Mouse (Mus musculus): ENCODE data around the gene Drosha. TPM values are rescaled to one million over a fixed set of nuclear protein-coding genes. Genes with fewer than 3 reads are reported as not detected.

The Drosha gene
- polyA plus RNA-seq (2012; ENCODE audit: insufficient read depth, low replicate concordance): 31.5 and 43.1 TPM in 2 replicates

DNA sequence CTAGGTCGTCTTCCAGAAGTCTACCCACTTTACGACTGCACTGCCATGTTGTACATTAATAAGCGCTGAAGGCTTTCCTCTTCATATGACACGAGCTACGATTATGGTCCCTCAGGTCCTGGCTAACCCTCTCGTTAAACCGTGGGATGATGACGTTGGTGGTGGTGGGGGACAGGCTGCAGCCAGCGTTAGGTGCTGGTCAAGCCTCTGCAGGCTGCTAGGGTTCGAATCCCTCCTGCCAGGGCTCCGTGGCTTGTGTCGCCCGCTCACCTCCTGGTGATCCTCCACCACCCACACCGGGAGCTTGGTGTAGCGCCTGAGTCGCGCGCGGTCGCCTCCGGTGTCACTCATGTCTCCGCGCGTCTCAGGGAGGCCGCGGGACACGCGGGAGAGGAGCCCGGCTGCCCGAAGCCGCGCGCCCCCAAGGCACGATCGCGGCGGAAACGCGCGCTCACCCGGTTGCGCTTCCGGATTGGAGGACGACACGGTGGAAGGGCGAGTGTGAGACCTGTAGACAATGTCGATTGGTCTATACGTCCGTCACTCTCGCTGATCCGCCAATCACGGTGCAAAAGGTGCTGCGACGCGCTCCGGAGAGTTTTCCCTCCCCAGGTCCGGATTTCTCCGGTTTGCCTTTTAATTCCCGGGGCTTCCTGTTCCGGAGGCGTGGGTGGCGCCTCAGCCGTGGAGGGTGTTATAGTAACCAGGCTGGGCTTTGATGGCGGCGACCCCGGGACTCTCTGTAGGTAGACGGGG, at the start of gene Drosha, which contains the start of gene 6030458C11Rik:
Gene Drosha, plus strand, starts transcription at position 619 of the 756 bp plus-strand sequence.
Gene 6030458C11Rik, minus strand, starts transcription at position 453 of the 756 bp plus-strand sequence.
- H3K27me3 ChIP-seq (replicated peaks): no peaks in the 10 kb centered on the region
- no peaks in the 10 kb centered on the region for H3K9me3 ChIP-seq
- TF ChIP-seq GATA1 (IDR thresholded peaks at IDR 0.05; ENCODE audit: borderline replicate concordance, low read length): no peak
- TF ChIP-seq FLI1 (IDR thresholded peaks at IDR 0.05; ENCODE audit: low read length): peak; percentile 68; the same call in 1 of the 2 replicates
- H3K36me3 ChIP-seq (replicated peaks; ENCODE audit: low read length): peaks cover 65% of the 10 kb centered on the region
- H3K4me1 ChIP-seq: peaks cover 31% of the 10 kb centered on the region
- peak within 1 kb of the TSS; percentile 100 for H3K4me3 ChIP-seq (replicated peaks)

DNA sequence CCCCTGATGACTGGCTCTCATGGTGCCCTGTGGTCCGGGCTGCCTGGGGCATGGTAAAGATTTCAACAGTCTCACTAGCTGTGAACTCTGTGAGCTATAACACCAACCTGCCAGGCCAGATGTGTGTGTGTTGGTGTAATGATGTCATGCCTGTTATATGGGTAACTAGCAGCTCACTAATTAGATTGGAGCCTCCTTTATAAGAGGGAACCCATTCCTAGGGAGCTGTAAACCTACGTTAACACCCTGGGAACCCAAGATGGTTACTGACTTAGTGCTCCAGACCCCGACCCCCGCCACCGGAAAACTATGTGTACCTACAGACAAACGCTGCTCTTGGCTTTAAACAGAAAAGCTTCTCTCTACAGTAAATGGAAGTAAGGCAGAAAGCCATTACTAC, 43.3 kb upstream of the Drosha start:
- no peak overlapping the region for H3K4me3 ChIP-seq (replicated peaks)
- TF ChIP-seq GATA1 (IDR thresholded peaks at IDR 0.05; ENCODE audit: borderline replicate concordance, low read length): no peak
- TF ChIP-seq FLI1 (IDR thresholded peaks at IDR 0.05; ENCODE audit: low read length): no peak
- peaks cover 19% of the 10 kb centered on the region for H3K9me3 ChIP-seq
- H3K36me3 ChIP-seq (replicated peaks; ENCODE audit: low read length): peaks cover 4% of the 10 kb centered on the region
- H3K27me3 ChIP-seq (replicated peaks): peaks cover 28% of the 10 kb centered on the region
- peaks cover 2% of the 10 kb centered on the region for H3K4me1 ChIP-seq

DNA sequence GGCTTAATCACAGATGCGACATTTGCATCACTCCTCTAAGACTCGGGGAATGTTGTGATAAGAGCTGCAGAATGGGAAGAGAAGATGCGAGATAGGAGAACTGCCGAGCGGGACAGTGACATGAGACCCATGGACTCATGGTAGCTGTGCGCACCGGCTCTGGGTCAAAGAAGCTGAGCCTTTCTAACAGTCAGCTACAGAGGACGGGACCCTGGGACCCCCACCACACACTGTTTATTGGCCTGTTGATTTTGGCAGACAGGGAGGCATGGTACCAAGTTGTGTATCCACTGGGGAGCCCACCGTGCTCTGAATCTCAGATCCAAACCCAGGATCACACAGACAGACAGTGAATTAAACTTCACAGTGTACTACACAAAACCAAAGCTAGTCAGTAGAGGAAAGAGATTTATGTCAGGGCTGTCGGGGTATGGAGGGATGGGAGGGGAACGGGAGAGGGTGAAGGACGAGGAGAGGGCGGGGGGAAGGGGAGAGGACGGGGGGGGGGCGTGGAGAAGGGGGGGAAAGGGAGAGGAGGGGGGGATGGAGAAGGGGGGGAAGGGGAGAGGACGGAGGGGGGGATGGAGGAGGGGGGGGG, 42.8 kb upstream of the Drosha start:
- H3K4me3 ChIP-seq (replicated peaks): no peak overlapping the region
- peaks cover under 1% of the 10 kb centered on the region for H3K36me3 ChIP-seq (replicated peaks; ENCODE audit: low read length)
- peaks cover 13% of the 10 kb centered on the region for H3K9me3 ChIP-seq
- H3K4me1 ChIP-seq: no peaks in the 10 kb centered on the region
- peaks cover 31% of the 10 kb centered on the region for H3K27me3 ChIP-seq (replicated peaks)
- no peak for TF ChIP-seq GATA1 (IDR thresholded peaks at IDR 0.05; ENCODE audit: borderline replicate concordance, low read length)
- TF ChIP-seq FLI1 (IDR thresholded peaks at IDR 0.05; ENCODE audit: low read length): no peak

DNA sequence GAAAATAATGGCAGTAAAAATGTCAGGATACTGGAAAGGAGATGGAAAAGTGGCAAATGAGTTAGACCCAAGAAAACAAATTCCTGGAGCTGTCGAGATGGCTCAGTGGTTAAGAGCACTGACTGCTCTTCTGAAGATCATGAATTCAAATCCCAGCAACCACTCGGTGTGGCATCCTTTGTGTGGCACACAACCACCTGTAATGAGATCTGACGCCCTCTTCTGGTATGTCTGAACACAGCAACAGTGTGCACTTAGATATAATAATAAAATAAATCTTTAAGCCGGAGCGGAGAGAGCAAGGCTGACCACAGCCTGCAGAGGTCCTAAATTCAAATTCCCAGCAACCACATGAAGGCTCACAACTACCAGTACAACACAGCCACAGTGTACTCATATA, 36.1 kb upstream of the Drosha start:
- Histone ChIP-seq H3K4me1 (no peaks in the 10 kb centered on the region), H3K36me3 (replicated peaks; ENCODE audit: low read length) (no peaks in the 10 kb centered on the region), H3K9me3 (peaks cover 4% of the 10 kb centered on the region; the same call in 1 of the 2 replicates), H3K4me3 (replicated peaks) (no peak overlapping the region), H3K27me3 (replicated peaks) (peaks cover 16% of the 10 kb centered on the region)
- TF ChIP-seq GATA1 (IDR thresholded peaks at IDR 0.05; ENCODE audit: borderline replicate concordance, low read length) (no peak), FLI1 (IDR thresholded peaks at IDR 0.05; ENCODE audit: low read length) (no peak)

DNA sequence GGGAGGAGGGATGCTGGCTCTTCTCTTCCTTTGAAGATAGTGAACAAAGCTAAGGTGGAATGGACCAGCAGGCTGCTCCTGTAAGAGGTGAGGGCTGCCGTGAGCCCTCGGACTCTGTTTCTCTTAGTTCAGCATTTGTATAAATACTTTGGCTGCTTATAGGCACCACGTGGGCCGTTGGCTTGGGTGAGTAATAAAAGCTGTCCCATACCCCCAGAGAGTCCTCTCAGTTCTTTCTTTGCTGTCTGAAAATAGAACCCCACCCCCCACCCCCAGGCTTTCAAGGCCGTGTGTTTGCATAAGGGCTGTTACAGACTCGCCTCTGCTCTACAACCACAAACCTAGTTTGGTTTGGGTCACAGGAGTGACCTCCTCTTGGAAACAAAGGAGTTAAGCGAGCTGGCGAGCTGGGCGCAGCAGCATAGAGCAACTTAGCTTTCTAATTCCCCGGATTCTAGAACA, 35.2 kb upstream of the Drosha start:
- no peak for TF ChIP-seq GATA1 (IDR thresholded peaks at IDR 0.05; ENCODE audit: borderline replicate concordance, low read length)
- no peak for TF ChIP-seq FLI1 (IDR thresholded peaks at IDR 0.05; ENCODE audit: low read length)
- Histone ChIP-seq H3K36me3 (replicated peaks; ENCODE audit: low read length) (no peaks in the 10 kb centered on the region), H3K4me1 (no peaks in the 10 kb centered on the region), H3K4me3 (replicated peaks) (no peak overlapping the region), H3K27me3 (replicated peaks) (peaks cover 13% of the 10 kb centered on the region), H3K9me3 (peaks cover 4% of the 10 kb centered on the region; the same call in 1 of the 2 replicates)

DNA sequence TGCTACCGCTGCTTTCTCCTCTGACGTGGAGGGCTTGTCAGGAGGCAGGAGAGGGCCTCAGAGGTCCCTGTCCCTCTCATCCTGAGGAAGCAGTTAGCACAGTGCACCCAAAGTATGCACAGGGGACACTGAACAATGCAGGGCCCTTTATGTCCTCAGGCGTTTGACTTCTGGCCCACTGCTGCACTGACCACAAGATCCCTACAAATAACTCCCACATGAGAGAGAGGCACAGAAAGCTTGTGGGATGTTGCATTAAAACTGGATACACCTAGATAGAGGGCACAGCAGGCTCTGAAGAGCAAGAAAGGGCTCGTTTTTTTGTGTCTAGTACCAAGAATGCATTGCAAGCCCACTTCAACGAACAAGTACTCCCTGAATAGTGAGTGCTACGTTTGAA, 30.3 kb upstream of the Drosha start:
- H3K4me3 ChIP-seq (replicated peaks): no peak overlapping the region
- no peaks in the 10 kb centered on the region for H3K36me3 ChIP-seq (replicated peaks; ENCODE audit: low read length)
- H3K4me1 ChIP-seq: peaks cover 18% of the 10 kb centered on the region
- H3K27me3 ChIP-seq (replicated peaks): no peaks in the 10 kb centered on the region
- peaks cover 4% of the 10 kb centered on the region; the same call in 1 of the 2 replicates for H3K9me3 ChIP-seq
- TF ChIP-seq GATA1 (IDR thresholded peaks at IDR 0.05; ENCODE audit: borderline replicate concordance, low read length): no peak
- no peak for TF ChIP-seq FLI1 (IDR thresholded peaks at IDR 0.05; ENCODE audit: low read length)

DNA sequence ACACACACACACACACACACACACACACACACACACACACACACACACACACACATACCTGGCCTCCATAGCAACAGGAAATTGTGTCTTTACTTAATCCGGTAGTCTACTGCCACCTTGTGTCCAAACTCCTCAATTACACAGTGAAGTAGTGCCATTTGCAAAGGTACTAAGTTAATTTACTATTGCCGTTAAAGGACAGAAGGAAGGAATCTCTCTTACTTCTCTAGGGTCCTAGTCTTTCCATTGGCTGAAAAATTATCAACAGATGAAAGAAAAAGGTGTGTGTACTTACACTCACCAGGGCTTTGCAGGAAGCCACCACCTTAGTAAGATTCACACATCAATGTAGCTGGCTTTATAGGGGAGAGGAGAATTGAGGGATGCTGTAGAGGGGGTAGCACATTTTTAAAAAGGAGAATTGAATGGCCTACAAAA, 29.1 kb upstream of the Drosha start:
- H3K36me3 ChIP-seq (replicated peaks; ENCODE audit: low read length): no peaks in the 10 kb centered on the region
- peaks cover 2% of the 10 kb centered on the region; the same call in 1 of the 2 replicates for H3K9me3 ChIP-seq
- peaks cover 23% of the 10 kb centered on the region for H3K4me1 ChIP-seq
- no peak for TF ChIP-seq GATA1 (IDR thresholded peaks at IDR 0.05; ENCODE audit: borderline replicate concordance, low read length)
- no peak for TF ChIP-seq FLI1 (IDR thresholded peaks at IDR 0.05; ENCODE audit: low read length)
- H3K4me3 ChIP-seq (replicated peaks): no peak overlapping the region
- H3K27me3 ChIP-seq (replicated peaks): no peaks in the 10 kb centered on the region

DNA sequence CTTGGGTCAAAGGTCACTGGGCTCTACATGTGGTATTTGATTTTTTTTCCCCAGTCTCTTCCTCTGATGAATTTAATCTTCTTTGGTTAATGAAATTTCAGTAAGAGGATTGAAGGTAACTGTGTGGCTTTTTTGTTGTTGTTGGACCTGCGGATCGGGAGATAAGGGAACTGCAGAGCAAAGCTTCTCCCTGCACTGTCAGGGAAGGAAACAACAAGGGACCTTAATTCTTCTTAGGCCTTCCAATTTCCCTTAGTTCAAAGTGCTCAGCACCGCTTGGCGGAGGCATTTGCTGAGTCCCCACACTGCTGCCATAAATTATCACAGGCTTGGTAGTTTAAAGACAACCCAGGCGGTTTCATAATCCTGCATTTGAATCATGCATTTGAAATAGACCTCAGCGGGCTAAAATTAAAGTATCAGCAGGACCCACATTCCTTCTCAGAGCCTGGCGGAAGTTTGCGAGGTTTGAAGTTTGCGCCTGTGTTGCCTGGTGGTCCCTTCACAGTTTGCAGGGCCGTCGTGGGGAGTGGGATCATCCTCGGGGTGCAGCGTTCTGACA, 28.6 kb upstream of the Drosha start:
- Histone ChIP-seq H3K4me1 (peaks cover 27% of the 10 kb centered on the region), H3K36me3 (replicated peaks; ENCODE audit: low read length) (no peaks in the 10 kb centered on the region), H3K4me3 (replicated peaks) (no peak overlapping the region), H3K27me3 (replicated peaks) (no peaks in the 10 kb centered on the region), H3K9me3 (no peaks in the 10 kb centered on the region; the same call in 1 of the 2 replicates)
- TF ChIP-seq FLI1 (IDR thresholded peaks at IDR 0.05; ENCODE audit: low read length) (no peak), GATA1 (IDR thresholded peaks at IDR 0.05; ENCODE audit: borderline replicate concordance, low read length) (no peak)

DNA sequence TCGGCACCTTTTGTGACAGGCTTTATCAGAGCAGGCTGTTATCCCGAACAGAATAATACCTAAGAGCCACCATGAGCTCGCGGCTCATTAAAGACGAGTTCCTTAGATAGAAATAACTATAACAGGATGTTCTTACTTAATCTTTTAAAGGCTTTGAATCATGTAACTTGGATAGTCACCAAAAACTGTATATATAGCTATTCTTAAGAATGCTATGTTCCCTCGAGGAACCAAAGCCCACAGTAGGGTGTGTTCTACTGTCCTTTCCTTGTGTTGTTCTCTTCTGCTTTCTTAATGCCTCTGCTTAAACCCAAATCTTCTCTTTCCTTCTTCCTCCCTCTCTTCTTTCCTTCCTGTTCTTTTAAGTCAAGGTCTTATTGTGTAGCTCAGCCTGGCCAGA, 26.6 kb upstream of the Drosha start:
- Histone ChIP-seq H3K27me3 (replicated peaks) (peaks cover 2% of the 10 kb centered on the region), H3K4me1 (peaks cover 41% of the 10 kb centered on the region)
- TF ChIP-seq GATA1 (IDR thresholded peaks at IDR 0.05; ENCODE audit: borderline replicate concordance, low read length) (no peak), FLI1 (IDR thresholded peaks at IDR 0.05; ENCODE audit: low read length) (no peak)

More for the DNA sequence above, 26.6 kb upstream of the Drosha start:
- Histone ChIP-seq H3K4me3 (replicated peaks) (no peak overlapping the region), H3K36me3 (replicated peaks; ENCODE audit: low read length) (no peaks in the 10 kb centered on the region), H3K9me3 (no peaks in the 10 kb centered on the region; the same call in 1 of the 2 replicates)
